Mouse (Mus musculus) cerebellum, adult 2 months (tissue): ENCODE measurements at regions not wholly inside any gene's neighbourhood (a gene's known extent, or its start where the extent isn't known, plus 50 kb on each side); places are given as distances from the start of the nearest gene placed in this dataset.

Experiments
- CTCF ChIP-seq: fragments of 200-500 bp; IDR thresholded peaks from 2 replicates; pipeline ENCODE4 v1.5.1; 2011; ENCODE audit warnings: low read depth, mild to moderate bottlenecking, control low read depth, low read length, moderate library complexity, borderline replicate concordance; ENCODE audit not compliant: insufficient read depth
- POLR2A ChIP-seq: fragments of 200-500 bp; IDR thresholded peaks from 2 replicates; pipeline ENCODE4 v1.6.1; 2011; ENCODE audit warnings: low read length, control low read depth, borderline replicate concordance; ENCODE audit not compliant: insufficient read depth

DNA sequence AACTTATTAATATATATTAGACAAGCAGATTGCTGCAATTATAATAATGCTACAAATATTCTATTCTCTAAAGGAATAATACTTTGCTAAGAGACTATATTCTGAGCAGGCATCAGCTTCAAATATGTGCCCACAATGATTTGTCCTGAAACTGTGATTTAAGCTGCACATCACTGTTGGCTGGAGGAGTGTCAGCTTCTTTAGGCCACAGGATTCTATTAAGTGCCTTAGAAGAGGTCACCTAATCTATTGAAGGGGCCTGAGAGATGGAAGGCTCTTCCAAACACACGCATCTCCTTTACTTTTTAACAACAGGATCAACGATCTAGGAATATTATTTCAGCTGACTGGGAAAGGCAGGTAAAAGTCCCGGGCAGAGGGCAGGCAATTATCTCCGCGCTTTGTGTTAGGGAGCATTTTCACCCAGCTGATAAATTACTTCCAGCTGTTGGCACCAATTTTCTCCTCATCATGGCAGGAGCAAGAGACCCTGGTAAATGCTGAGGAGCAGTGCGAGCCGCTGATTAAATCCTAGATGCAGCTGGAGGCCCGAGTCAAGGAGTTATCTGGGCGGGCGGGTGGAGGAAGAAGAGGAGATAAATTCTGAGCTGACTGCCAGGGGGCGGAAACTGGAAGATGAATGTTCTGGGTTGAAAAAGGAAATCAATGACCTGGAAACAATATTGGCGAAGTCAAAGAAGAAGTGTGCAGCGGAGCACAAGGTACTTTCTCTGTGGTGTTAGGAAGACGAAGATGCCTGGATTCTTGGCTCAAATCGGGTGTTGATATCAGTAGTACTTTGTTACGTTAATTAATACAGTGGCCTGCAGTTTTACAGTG lies 290.9 kb upstream of the Ift57 start:
- TF ChIP-seq CTCF = no peak
- no peak for TF ChIP-seq POLR2A
